ENCODE assay signal across 18 mouse cellular contexts in the genomic region with DNA sequence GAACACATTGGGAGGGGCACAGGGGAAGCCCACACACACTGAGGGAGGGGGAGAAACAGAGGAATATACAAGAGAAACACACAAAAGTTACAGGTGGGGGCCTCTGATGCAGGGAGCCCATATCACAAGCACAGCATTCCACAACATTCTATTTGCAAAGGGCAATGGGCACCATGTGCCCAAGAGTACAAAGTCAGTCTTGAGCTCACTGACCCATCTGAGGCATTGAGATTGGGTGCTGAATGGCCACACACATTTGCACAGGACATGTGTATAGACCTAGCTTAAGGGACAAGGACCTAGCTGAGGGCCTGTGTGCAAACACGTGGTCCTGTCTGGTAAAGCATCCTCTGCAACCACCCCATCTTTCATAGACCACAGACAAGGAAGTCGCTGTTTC. TPM values are rescaled to one million over a fixed set of nuclear protein-coding genes. Genes with fewer than 3 reads are reported as not detected.
A peak's percentile ranks its signal among the peaks of the same experiment; 100 is the strongest.
DNase-seq lines count a peak whose midpoint lies in the region; ATAC-seq and TF ChIP-seq lines count a peak whose summit lies in the region.
"Had no signal": no experiment of that assay in that cellular context is flagged by ENCODE, and none has a peak within 500 bp of the region (broad histone marks: within the 10 kb centered on the region; RNA-seq: fewer than 3 reads in every experiment).

No protein-coding gene starts in this region.

- TF ChIP-seq CTCF in kidney, adult 2 months (conservative IDR thresholded peaks at IDR 0.05; ENCODE audit: insufficient read depth, insufficient read length, low read depth, low read length), result no peak

- TF ChIP-seq POLR2A in kidney, adult 2 months (IDR thresholded peaks at IDR 0.05; ENCODE audit: low read depth, low read length), result no peak

- no peak overlapping the region for H3K9ac ChIP-seq in kidney, embryonic 16.5 days (replicated peaks; ENCODE audit: low read length)
- H3K9ac ChIP-seq: embryonic facial prominence, embryonic 13.5 days; forebrain, embryonic 12.5 days; hindbrain, embryonic 13.5 days had no signal

- H3K36me3 ChIP-seq in kidney, adult 2 months (ENCODE audit: control insufficient read depth, insufficient read depth, low read length), result no peaks in the 10 kb centered on the region; the same call in 1 of the 2 replicates
- peaks cover 4% of the 10 kb centered on the region for H3K36me3 ChIP-seq in kidney, embryonic 16.5 days (ENCODE audit: insufficient read depth, low read length)
- H3K36me3 ChIP-seq: forebrain, embryonic 12.5 days had no signal

- H3K4me1 ChIP-seq in kidney, adult 2 months (ENCODE audit: control insufficient read depth, insufficient read depth, low read length), result peaks cover 43% of the 10 kb centered on the region
- H3K4me1 ChIP-seq in kidney, embryonic 16.5 days (ENCODE audit: insufficient read depth, low read length), result peaks cover 44% of the 10 kb centered on the region

- H3K27me3 ChIP-seq in kidney, adult 2 months (replicated peaks; ENCODE audit: control insufficient read depth, insufficient read depth, low read length), result no peaks in the 10 kb centered on the region
- H3K27me3 ChIP-seq in kidney, embryonic 16.5 days (ENCODE audit: insufficient read depth, low read length), result no peaks in the 10 kb centered on the region
- H3K27me3 ChIP-seq: embryonic facial prominence, embryonic 13.5 days; forebrain, embryonic 12.5 days; hindbrain, embryonic 13.5 days had no signal

- no peak for ATAC-seq in kidney, embryonic 16.5 days (ENCODE audit: low FRiP score, low TSS enrichment)
- ATAC-seq in activated CD4-positive, CD25-positive, alpha-beta regulatory T cell, adult 4 months, result peak; percentile 61
- ATAC-seq: forebrain, embryonic 16.5 days had no signal

- H3K9me3 ChIP-seq in kidney, embryonic 16.5 days (ENCODE audit: low read length), result no peaks in the 10 kb centered on the region
- H3K9me3 ChIP-seq: embryonic facial prominence, embryonic 13.5 days; forebrain, embryonic 12.5 days; heart, embryonic 10.5 days; hindbrain, embryonic 13.5 days had no signal

- no peak overlapping the region for H3K4me2 ChIP-seq in kidney, embryonic 16.5 days (replicated peaks; ENCODE audit: low read depth, low read length)
- H3K4me2 ChIP-seq: embryonic facial prominence, embryonic 13.5 days; forebrain, embryonic 12.5 days; hindbrain, embryonic 13.5 days had no signal

- 74% methylated on average over 2 of the region's 2 CpGs for WGBS in kidney, adult 2 months
- 90% methylated on average over 2 of the region's 2 CpGs for WGBS in kidney, embryonic 16.5 days

- peak overlapping the region; percentile 35; the same call in 1 of the 2 replicates for H3K27ac ChIP-seq in kidney, adult 2 months (ENCODE audit: insufficient read depth, low read depth, low read length)
- H3K27ac ChIP-seq in kidney, embryonic 16.5 days (ENCODE audit: low read length), result no peak overlapping the region; the same call in 1 of the 2 replicates
- H3K27ac ChIP-seq: embryonic facial prominence, embryonic 13.5 days; forebrain, embryonic 12.5 days; heart, embryonic 10.5 days; hindbrain, embryonic 13.5 days had no signal

- H3K4me3 ChIP-seq in kidney, adult 2 months (ENCODE audit: insufficient read depth, low read depth, low read length), result no peak overlapping the region
- no peak overlapping the region for H3K4me3 ChIP-seq in kidney, embryonic 16.5 days (ENCODE audit: low read length)
- H3K4me3 ChIP-seq: embryonic facial prominence, embryonic 13.5 days; forebrain, embryonic 12.5 days; heart, embryonic 10.5 days; hindbrain, embryonic 13.5 days had no signal

- peak; percentile 71 for DNase-seq in kidney, adult 2 months
- DNase-seq in kidney, postnatal 10 days, result no peak
- peak; percentile 46 to 64 for DNase-seq in kidney, postnatal 36 days
- DNase-seq in induced T-regulatory cell, adult 2 months (ENCODE audit: low read depth), result peak; percentile 21
- DNase-seq: adrenal gland, postnatal 14 days; cerebellum, adult 18-20 months; cerebellum, adult 9-11 months; cerebellum, postnatal 36 days; gastrocnemius, postnatal 10 days; heart, adult 18-20 months; heart, postnatal 10 days had no signal

RNA-seq across cellular contexts. Expression of gene Agpat3, which starts 6.8 kb away (rescaled TPM):
- 460 and 530 TPM in 2 replicates for polyA plus RNA-seq in kidney, adult 2 months (2012; rRNA removed)
- 48.2 and 81.9 TPM in 2 replicates for polyA plus RNA-seq in kidney, embryonic 16.5 days (2015; fragmentation: Nextera tagmentation; extraction: Ambion mirVana)
- polyA plus RNA-seq in activated CD4-positive, CD25-positive, alpha-beta regulatory T cell, adult 4 months (2017; shearing (Covaris generic)), result 100 to 1,000 TPM in 1 of 2 experiments, 10 to 100 TPM in 1; 88.9 to 102 TPM
